Mouse (Mus musculus): ENCODE results near the gene Cd4.

DNA sequence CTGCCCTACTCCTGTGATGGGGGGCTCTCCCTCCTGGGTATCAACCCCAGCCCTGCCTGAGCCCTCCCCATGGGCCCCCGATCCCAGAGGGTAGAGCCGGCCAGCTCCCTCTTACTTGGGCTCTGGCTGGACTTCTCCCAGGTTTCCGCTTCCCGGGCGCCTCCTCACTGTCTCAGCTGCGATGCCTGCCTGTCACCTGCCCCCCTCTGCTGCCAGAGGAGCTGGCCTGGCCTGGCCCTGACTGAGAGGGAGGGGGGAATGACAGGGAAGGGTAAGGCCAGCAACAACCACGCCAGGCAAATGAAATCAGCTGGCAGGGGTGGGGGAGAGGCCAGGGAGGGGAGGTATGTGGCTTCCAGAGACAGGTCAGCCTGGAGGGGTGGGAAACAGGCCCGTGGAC lies 48.2 kb downstream of the Cd4 start:
- no peak for TF ChIP-seq USF1 (IDR thresholded peaks at IDR 0.05; ENCODE audit: low read depth)
- no peak for TF ChIP-seq POLR2AphosphoS2 (IDR thresholded peaks at IDR 0.05; ENCODE audit: insufficient read length, low read depth)
- no peak for TF ChIP-seq CEBPB (IDR thresholded peaks at IDR 0.05; ENCODE audit: insufficient read depth, poor library complexity, severe bottlenecking)
- no peak for TF ChIP-seq POLR2A (IDR thresholded peaks at IDR 0.05; ENCODE audit: insufficient read length, low read depth)
- no peak for TF ChIP-seq TCF3 (IDR thresholded peaks at IDR 0.05; ENCODE audit: insufficient read length, low read depth)
- no peak for TF ChIP-seq E2F4 (IDR thresholded peaks at IDR 0.05; ENCODE audit: insufficient read depth)
- no peak for TF ChIP-seq MYOD1 (IDR thresholded peaks at IDR 0.05; ENCODE audit: control insufficient read depth in 1 of 3, insufficient read length in 2 of 3, low read depth in 2 of 3)

Data from myocyte (in vitro differentiated cells).